Mouse (Mus musculus) neutrophil, adult 59 days (primary cell): ENCODE results near the gene Zfp59. TPM values are rescaled to one million over a fixed set of nuclear protein-coding genes. Genes with fewer than 3 reads are reported as not detected.

Source experiments
- total RNA-seq, 2 experiments: library from RNA; stranded (reverse); gene quantifications; 1 replicate in 1 of 2; 2 replicates in 1 of 2; pipeline ENCODE4 v1.2.4; 2023

The Zfp59 gene
- 1 to 10 TPM in 1 of 2 experiments, under 1 TPM in 1; 0.73 to 1.3 TPM for total RNA-seq

DNA sequence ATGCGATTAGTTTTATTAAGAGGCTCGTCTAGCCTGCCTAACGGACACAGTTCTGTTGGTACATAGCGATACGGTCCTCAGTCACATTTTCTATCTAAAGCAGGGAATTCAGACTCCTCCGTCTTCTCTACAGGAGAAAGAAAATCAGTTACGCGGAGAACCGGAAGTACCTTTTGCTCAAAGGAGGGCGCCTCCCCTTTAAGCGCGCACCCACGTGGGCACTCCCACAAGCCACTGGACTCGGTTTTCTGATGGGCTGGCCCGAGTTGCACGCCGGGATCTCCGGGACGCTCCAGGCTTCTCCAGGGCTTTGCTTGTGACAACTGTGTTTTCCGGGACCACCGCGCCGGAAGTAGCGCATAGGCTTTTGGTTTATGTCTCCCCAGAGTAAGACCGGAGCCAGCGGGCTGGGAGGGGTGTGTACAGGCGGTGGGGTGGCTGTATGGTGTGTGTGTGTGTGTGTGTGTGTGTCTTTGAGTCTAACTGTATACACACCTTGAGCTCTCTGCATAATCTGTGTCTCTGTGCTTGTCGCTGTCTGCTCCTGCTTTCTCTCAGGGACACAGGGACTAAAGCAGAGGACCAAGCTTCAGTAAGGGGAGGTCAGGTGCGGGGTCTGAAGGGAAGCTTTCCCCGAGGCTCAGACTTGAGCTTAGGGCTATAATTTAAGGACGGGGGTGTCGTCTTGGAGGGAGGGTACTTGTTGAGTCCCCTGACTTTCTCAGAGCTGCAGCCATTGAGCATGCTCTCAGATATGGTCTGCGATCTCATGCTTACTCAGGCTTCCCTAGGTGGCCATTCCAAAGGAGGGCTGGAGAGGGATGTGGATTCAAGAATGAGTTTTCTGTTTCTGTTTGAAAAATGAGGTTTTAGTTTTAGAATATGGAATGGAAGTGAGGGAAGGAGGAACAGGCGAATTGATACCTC, at the start of gene Zfp59:
Gene Zfp59 (plus strand): TSS at position 285 of the 927 bp plus-strand sequence.

DNA sequence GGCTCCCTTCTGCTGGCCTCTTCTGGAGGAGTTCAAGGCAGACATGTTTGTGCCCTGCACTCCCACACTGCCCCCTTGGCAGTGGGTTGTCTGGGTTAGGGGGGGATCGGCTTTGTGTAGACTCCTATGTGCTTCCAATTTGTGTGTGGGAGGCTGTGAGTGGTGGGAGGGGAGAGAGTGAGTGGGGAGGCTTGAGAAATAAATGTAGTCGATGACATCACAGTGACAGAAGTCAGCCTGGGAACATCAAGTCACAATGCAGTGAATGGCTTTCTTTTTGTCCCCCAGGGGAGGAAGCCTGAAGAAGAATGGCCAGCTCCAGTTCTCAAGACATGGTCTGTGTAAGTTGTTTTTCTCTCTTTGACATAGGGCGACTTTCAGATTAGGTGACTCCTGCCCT, 31.5 kb upstream of the Zfp59 start, which contains the start of gene Zfp626:
Gene Zfp626 (plus strand): TSS at position 301 of the 400 bp plus-strand sequence.

DNA sequence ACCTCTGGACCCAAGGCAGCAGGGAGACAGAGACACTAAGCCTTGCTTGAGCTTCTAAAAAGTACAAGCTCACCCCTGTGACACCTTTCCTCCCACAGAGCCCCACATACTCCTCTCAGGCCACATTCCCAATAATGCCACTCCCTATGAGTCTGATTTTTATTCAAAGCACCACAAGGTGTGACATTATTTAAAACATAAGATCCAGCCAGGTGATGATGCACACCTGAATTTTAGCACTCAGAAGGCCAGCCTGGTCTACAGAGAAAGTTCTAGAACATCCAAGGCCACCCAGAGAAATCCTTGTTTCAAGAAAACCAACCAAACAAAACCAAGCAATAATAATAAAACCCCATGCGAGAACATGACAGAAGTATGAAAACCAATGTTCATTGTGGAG, 18.8 kb downstream of the Zfp59 start, which contains the start of gene Zfp607a:
Gene Zfp607a (plus strand): TSS at position 301 of the 400 bp plus-strand sequence.

Other genes with a start within 250 kb of the Zfp59 start
- gene Akt2, start 247.1 kb upstream of the Zfp59 start, total RNA-seq: 100 to 1,000 TPM; 109 to 111 TPM
- not detected for gene Ttc9b, start 184.7 kb upstream of the Zfp59 start, total RNA-seq
- 1 to 10 TPM; 4.9 to 6.5 TPM for gene Map3k10, start 164.0 kb upstream of the Zfp59 start, total RNA-seq
- gene Zfp607b, start 149.3 kb upstream of the Zfp59 start, total RNA-seq: under 1 TPM; 0.13 to 0.51 TPM
- gene Zfp60, start 107.2 kb upstream of the Zfp59 start, total RNA-seq: 1 to 10 TPM; 2.7 to 3.6 TPM
- gene Zfp626, start 31.4 kb upstream of the Zfp59 start, total RNA-seq: 1 to 10 TPM; 4.2 to 4.8 TPM
- 1 to 10 TPM; 3.4 to 4.7 TPM for gene Zfp607a, start 18.9 kb downstream of the Zfp59 start, total RNA-seq
- gene Zfp974, start 90.9 kb downstream of the Zfp59 start, total RNA-seq: 1 to 10 TPM; 1.9 to 3.4 TPM
- gene Zfp780b, start 140.6 kb downstream of the Zfp59 start, total RNA-seq: 1 to 10 TPM; 4.6 to 5.3 TPM
- 1 to 10 TPM; 1.3 to 1.5 TPM for gene Zfp850, start 175.5 kb downstream of the Zfp59 start, total RNA-seq
- gene Psmc4, start 211.5 kb downstream of the Zfp59 start, total RNA-seq: 10 to 100 TPM; 64.9 to 84.1 TPM
- gene Fcgbp, start 232.6 kb downstream of the Zfp59 start, total RNA-seq: not detected